Mouse (Mus musculus) stomach, postnatal 0 days (tissue): ENCODE results near the gene Clasp1.

Source experiments
- CTCF ChIP-seq: IDR thresholded peaks from 2 replicates; pipeline ENCODE4 v1.5.1; 2016; ENCODE audit warnings: antibody characterized with exemption, low read depth, mild to moderate bottlenecking, moderate library complexity
- EP300 ChIP-seq: optimal IDR thresholded peaks from 2 replicates; pipeline ENCODE3; 2016; ENCODE audit warnings: antibody characterized with exemption

DNA sequence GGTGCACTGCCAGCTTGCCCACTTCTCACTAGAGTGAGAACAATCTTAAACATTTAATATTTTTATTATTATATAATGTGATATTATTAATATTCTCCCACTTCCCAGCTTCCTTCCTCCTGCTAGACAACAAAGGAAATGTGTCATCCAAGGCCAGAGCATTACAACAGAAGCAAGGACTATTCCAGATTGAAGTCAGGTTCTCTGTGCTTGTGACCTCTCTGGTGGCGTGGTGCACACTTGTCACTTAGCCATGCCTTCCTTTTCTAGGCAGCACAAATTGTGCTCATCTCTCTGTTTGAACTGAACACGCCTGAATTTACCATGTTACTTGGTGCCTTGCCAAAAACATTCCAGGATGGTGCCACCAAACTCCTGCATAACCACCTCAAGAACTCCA is 170.9 kb downstream of the Clasp1 start:
- TF ChIP-seq CTCF (no peak), EP300 (no peak)
